Mouse (Mus musculus) MEL (cell line): ENCODE results near the gene Dhx40. TPM values are rescaled to one million over a fixed set of nuclear protein-coding genes. Genes with fewer than 3 reads are reported as not detected.

Source experiments
- DNase-seq: peaks from one replicate; pipeline ENCODE4 v3.0.0; 2011; ENCODE audit warnings: low read depth, low spot score
- H3K27ac ChIP-seq: 2 replicates; pipeline ENCODE4 v1.5.1; 2012; ENCODE audit warnings: low read depth, mild to moderate bottlenecking, control low read depth, low read length, moderate library complexity; ENCODE audit not compliant: control insufficient read depth
- H3K27me3 ChIP-seq, 2 experiments: fragments of 150-350 bp in 1 of 2; sonication (generic) in 1 of 2; 2 replicates each; pipeline ENCODE4 v1.6.1; 2012; ENCODE audit warnings: low read length in 2 of 2, mild to moderate bottlenecking in 2 of 2, improper control_type of control experiment in 1 of 2, moderate library complexity in 1 of 2; ENCODE audit not compliant: insufficient read depth in 2 of 2, control insufficient read depth in 1 of 2
- H3K36me3 ChIP-seq, 2 experiments: 2 replicates each; pipeline ENCODE4 v1.6.1; 2012 to 2014; ENCODE audit warnings: low read length in 2 of 2, improper control_type of control experiment in 1 of 2, inconsistent platforms in 1 of 2, mild to moderate bottlenecking in 1 of 2; ENCODE audit not compliant: insufficient read depth in 2 of 2, control insufficient read depth in 1 of 2
- H3K4me1 ChIP-seq, 2 experiments: fragments of 150-350 bp in 1 of 2; sonication (generic) in 1 of 2; 2 replicates each; pipeline ENCODE4 v1.6.1; 2012; ENCODE audit warnings: low read length in 2 of 2, improper control_type of control experiment in 1 of 2, mild to moderate bottlenecking in 1 of 2; ENCODE audit not compliant: insufficient read depth in 2 of 2, control insufficient read depth in 1 of 2
- H3K4me3 ChIP-seq, 2 experiments: fragments of 150-350 bp in 1 of 2; sonication (generic) in 1 of 2; 2 replicates each; pipeline ENCODE4 v1.5.1; 2012; ENCODE audit warnings: low read depth in 2 of 2, low read length in 2 of 2, mild to moderate bottlenecking in 2 of 2, moderate library complexity in 2 of 2, control low read depth in 1 of 2, improper control_type of control experiment in 1 of 2; ENCODE audit not compliant: control insufficient read depth in 1 of 2, insufficient read depth in 1 of 2
- H3K79me2 ChIP-seq: 2 replicates; pipeline ENCODE4 v1.6.1; 2012; ENCODE audit warnings: mild to moderate bottlenecking, low read length, moderate library complexity; ENCODE audit not compliant: control insufficient read depth, poor library complexity, insufficient read depth
- H3K9ac ChIP-seq: 2 replicates; pipeline ENCODE4 v1.6.1; 2012; ENCODE audit warnings: low read depth, mild to moderate bottlenecking, control low read depth, low read length, moderate library complexity; ENCODE audit not compliant: control insufficient read depth, poor library complexity, severe bottlenecking
- H3K9me3 ChIP-seq: fragments of 150-350 bp; sonication (generic); replicated peaks from 2 replicates; pipeline ENCODE4 v1.6.1; 2012; ENCODE audit warnings: mild to moderate bottlenecking, low read length, improper control_type of control experiment, moderate library complexity; ENCODE audit not compliant: insufficient read depth
- CTCF ChIP-seq, 3 experiments: IDR thresholded peaks in 2 of 3; conservative IDR thresholded peaks in 1 of 3; 2 replicates each; pipeline ENCODE4 v1.5.1; 2011 to 2012; ENCODE audit warnings: low read length in 3 of 3, low read depth in 2 of 3, mild to moderate bottlenecking in 2 of 3, improper control_type of control experiment in 1 of 3, inconsistent platforms in 1 of 3, mixed read lengths in 1 of 3, moderate library complexity in 1 of 3; ENCODE audit not compliant: control insufficient read depth in 1 of 3, insufficient read depth in 1 of 3, poor library complexity in 1 of 3, severe bottlenecking in 1 of 3
- E2F4 ChIP-seq: IDR thresholded peaks from 2 replicates; pipeline ENCODE4 v1.6.1; 2011; ENCODE audit warnings: low read depth, low read length, improper control_type of control experiment, borderline replicate concordance
- ELF1 ChIP-seq: IDR thresholded peaks from 2 replicates; pipeline ENCODE4 v1.6.1; 2014; ENCODE audit warnings: low read depth, mild to moderate bottlenecking, inconsistent platforms, low read length, improper control_type of control experiment, moderate library complexity
- EP300 ChIP-seq, 2 experiments: IDR thresholded peaks; 2 replicates each; pipeline ENCODE4 v1.6.1; 2011; ENCODE audit warnings: improper control_type of control experiment in 2 of 2, low read length in 2 of 2, low read depth in 1 of 2, mild to moderate bottlenecking in 1 of 2
- ETS1 ChIP-seq: IDR thresholded peaks from 2 replicates; pipeline ENCODE4 v1.6.1; 2012; ENCODE audit warnings: low read depth, mild to moderate bottlenecking, inconsistent platforms, low read length, improper control_type of control experiment, moderate library complexity
- GATA1 ChIP-seq: IDR thresholded peaks from 2 replicates; pipeline ENCODE4 v1.6.1; 2011; ENCODE audit warnings: low read depth, low read length, improper control_type of control experiment
- HCFC1 ChIP-seq: IDR thresholded peaks from 2 replicates; pipeline ENCODE4 v1.6.1; 2012; ENCODE audit warnings: low read depth, mild to moderate bottlenecking, inconsistent platforms, low read length, improper control_type of control experiment, moderate library complexity
- JUND ChIP-seq: IDR thresholded peaks from 2 replicates; pipeline ENCODE4 v1.6.1; 2011; ENCODE audit warnings: low read depth, mild to moderate bottlenecking, improper control_type of control experiment, low read length
- KAT2A ChIP-seq: conservative IDR thresholded peaks from 2 replicates; pipeline ENCODE4 v1.6.1; 2012; ENCODE audit warnings: low read depth, low read length, improper control_type of control experiment, inconsistent platforms
- MAFK ChIP-seq: IDR thresholded peaks from 2 replicates; pipeline ENCODE4 v1.6.1; 2011; ENCODE audit warnings: low read depth, mild to moderate bottlenecking, low read length, improper control_type of control experiment, borderline replicate concordance
- MAZ ChIP-seq: IDR thresholded peaks from 2 replicates; pipeline ENCODE4 v1.6.1; 2012; ENCODE audit warnings: low read depth, mild to moderate bottlenecking, inconsistent platforms, low read length, improper control_type of control experiment
- MEF2A ChIP-seq: IDR thresholded peaks from 2 replicates; pipeline ENCODE4 v1.6.1; 2014; ENCODE audit warnings: low read depth, mild to moderate bottlenecking, inconsistent platforms, low read length, improper control_type of control experiment; ENCODE audit not compliant: poor library complexity, insufficient replicate concordance, severe bottlenecking; ENCODE audit errors: extremely low read depth
- MXI1 ChIP-seq: IDR thresholded peaks from 2 replicates; pipeline ENCODE4 v1.6.1; 2011; ENCODE audit warnings: mild to moderate bottlenecking, low read depth, low read length, improper control_type of control experiment
- MYB ChIP-seq: IDR thresholded peaks from 2 replicates; pipeline ENCODE4 v1.6.1; 2011; ENCODE audit warnings: mild to moderate bottlenecking, low read depth, low read length, improper control_type of control experiment
- MYC ChIP-seq: IDR thresholded peaks from 2 replicates; pipeline ENCODE4 v1.6.1; 2011; ENCODE audit warnings: low read depth, mild to moderate bottlenecking, low read length, improper control_type of control experiment, moderate library complexity
- NELFE ChIP-seq: IDR thresholded peaks from 2 replicates; pipeline ENCODE4 v1.6.1; 2011; ENCODE audit warnings: low read depth, low read length, improper control_type of control experiment
- POLR2A ChIP-seq, 2 experiments: IDR thresholded peaks; 2 replicates each; pipeline ENCODE4 v1.6.1; 2011 to 2012; ENCODE audit warnings: low read length in 2 of 2, mild to moderate bottlenecking in 2 of 2, control low read depth in 1 of 2, improper control_type of control experiment in 1 of 2, low read depth in 1 of 2, moderate library complexity in 1 of 2; ENCODE audit not compliant: control insufficient read depth in 1 of 2, insufficient read depth in 1 of 2, poor library complexity in 1 of 2
- POLR2AphosphoS2 ChIP-seq: IDR thresholded peaks from 2 replicates; pipeline ENCODE4 v1.6.1; 2011; ENCODE audit warnings: low read length, improper control_type of control experiment
- POLR2AphosphoS5 ChIP-seq: IDR thresholded peaks from 2 replicates; pipeline ENCODE4 v1.6.1; 2012; ENCODE audit warnings: low read depth, borderline replicate concordance, mild to moderate bottlenecking, inconsistent platforms, low read length, moderate library complexity, mixed read lengths
- RAD21 ChIP-seq: IDR thresholded peaks from 2 replicates; pipeline ENCODE4 v1.6.1; 2011; ENCODE audit warnings: mild to moderate bottlenecking, low read depth, low read length, improper control_type of control experiment
- RCOR1 ChIP-seq: IDR thresholded peaks from 2 replicates; pipeline ENCODE4 v1.6.1; 2012; ENCODE audit warnings: low read depth, mild to moderate bottlenecking, inconsistent platforms, low read length, improper control_type of control experiment
- TAL1 ChIP-seq: IDR thresholded peaks from 2 replicates; pipeline ENCODE4 v1.6.1; 2012; ENCODE audit warnings: mild to moderate bottlenecking, inconsistent platforms, low read length, moderate library complexity, mixed read lengths
- TBP ChIP-seq: IDR thresholded peaks from 2 replicates; pipeline ENCODE4 v1.8.0; 2011; ENCODE audit warnings: low read depth, low read length, improper control_type of control experiment
- TCF12 ChIP-seq: IDR thresholded peaks from 2 replicates; pipeline ENCODE4 v1.6.1; 2014; ENCODE audit warnings: low read depth, mild to moderate bottlenecking, inconsistent platforms, low read length, improper control_type of control experiment, moderate library complexity
- UBTF ChIP-seq: IDR thresholded peaks from 2 replicates; pipeline ENCODE4 v1.6.1; 2012; ENCODE audit warnings: low read depth, mild to moderate bottlenecking, inconsistent platforms, low read length, improper control_type of control experiment, moderate library complexity, borderline replicate concordance; ENCODE audit not compliant: insufficient read depth
- USF1 ChIP-seq: IDR thresholded peaks from 2 replicates; pipeline ENCODE4 v1.6.1; 2014; ENCODE audit warnings: low read depth, mild to moderate bottlenecking, inconsistent platforms, low read length, improper control_type of control experiment, moderate library complexity
- USF2 ChIP-seq, 2 experiments: IDR thresholded peaks; 2 replicates each; pipeline ENCODE4 v1.6.1; 2011 to 2012; ENCODE audit warnings: improper control_type of control experiment in 2 of 2, low read length in 2 of 2, borderline replicate concordance in 1 of 2, inconsistent platforms in 1 of 2, low read depth in 1 of 2, mild to moderate bottlenecking in 1 of 2; ENCODE audit not compliant: insufficient read depth in 1 of 2
- ZMIZ1 ChIP-seq: IDR thresholded peaks from 2 replicates; pipeline ENCODE4 v1.6.1; 2012; ENCODE audit warnings: low read depth, mild to moderate bottlenecking, inconsistent platforms, low read length, improper control_type of control experiment, moderate library complexity
- ZNF384 ChIP-seq: IDR thresholded peaks from 2 replicates; pipeline ENCODE4 v1.6.1; 2012; ENCODE audit warnings: low read depth, mild to moderate bottlenecking, inconsistent platforms, low read length, improper control_type of control experiment
- polyA plus RNA-seq, 2 experiments: library from polyadenylated mRNA; stranded (reverse) in 1 of 2; unstranded in 1 of 2; fragments of >175 nt in 1 of 2; fragments of >200 nt in 1 of 2; gene quantifications; 2 replicates each; pipeline versions ENCODE4 v1.2.1 to v1.2.4; 2012; ENCODE audit warnings: low replicate concordance in 2 of 2, low read depth in 1 of 2; ENCODE audit not compliant: insufficient read length in 2 of 2, insufficient read depth in 1 of 2, missing spikeins in 1 of 2
- total RNA-seq: library from RNA; depleted of rRNA; stranded (reverse); fragments of 300-350 nt; gene quantifications from 2 replicates; pipeline ENCODE4 v1.2.3, GENCODE M21; 2012

Gene Dhx40
- total and polyA plus RNA-seq, 3 experiments: 10.1 to 16.1 TPM; not detected in 1

- no peaks in the 10 kb centered on the region for H3K9me3 ChIP-seq
- no peak for DNase-seq
- H3K27me3 ChIP-seq: no peaks in the 10 kb centered on the region
- TF ChIP-seq MAFK: peak; percentile 94
- TF ChIP-seq MXI1: no peak
- no peak overlapping the region for H3K27ac ChIP-seq
- H3K4me3 ChIP-seq: no peak overlapping the region
- no peak overlapping the region for H3K9ac ChIP-seq
- H3K36me3 ChIP-seq: peaks cover 16 to 79% of the 10 kb centered on the region in 2 experiments
- peaks cover 73% of the 10 kb centered on the region for H3K79me2 ChIP-seq
- peaks cover 30 to 58% of the 10 kb centered on the region in 2 experiments for H3K4me1 ChIP-seq
Measured at GRCm38 (mm10) chr11:86745634-86746404, 61.7 kb downstream of the Dhx40 start.

DNA sequence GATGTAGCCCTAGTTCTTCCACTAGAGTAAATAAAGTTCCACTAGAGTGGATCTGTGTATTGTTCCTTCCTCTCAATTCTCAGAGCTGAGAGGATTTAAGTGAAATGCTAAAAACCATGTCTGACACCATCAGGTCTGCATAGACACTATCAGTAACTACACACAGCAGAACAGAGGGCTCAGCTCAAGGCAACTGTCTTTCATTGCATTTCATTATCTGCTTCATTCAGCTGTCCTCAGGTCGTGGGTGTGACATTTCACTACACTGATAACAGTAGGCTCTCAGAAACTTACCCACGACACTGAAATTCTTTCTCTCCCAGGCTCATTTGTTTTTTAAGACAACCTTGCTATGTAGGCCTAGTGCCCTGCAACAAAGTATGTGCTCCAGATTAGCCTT lies 64.9 kb downstream of the Dhx40 start:
- H3K9ac ChIP-seq: peak overlapping the region; percentile 43; the same call in 1 of the 2 replicates
- peak overlapping the region; percentile 80 for H3K27ac ChIP-seq
- DNase-seq: peak; percentile 99
- TF ChIP-seq USF1 (no peak), RCOR1 (peak; percentile 93), JUND (peak; percentile 67), EP300 (IDR thresholded peaks at IDR 0.05; ENCODE audit: low read depth in 1 of 2, low read length in 2 of 2) (peak; percentile 100), MEF2A (0 out of 2 replicates have a peak, but pooled peaks have one; percentile 38), MYB (peak; percentile 89), MAZ (no peak), TBP (peak; percentile 58), HCFC1 (no peak), POLR2A (IDR thresholded peaks at IDR 0.05; ENCODE audit: control insufficient read depth in 1 of 2, insufficient read depth in 1 of 2, low read depth in 1 of 2, low read length in 2 of 2, poor library complexity in 1 of 2) (peak in 1 of 2 experiments; percentile 52; a peak in 2 of 4 replicates), TCF12 (peak; percentile 100), POLR2AphosphoS5 (no peak), E2F4 (no peak; the same call in 1 of the 2 replicates), MAFK (peak; percentile 71; the same call in 1 of the 2 replicates), ETS1 (peak; percentile 99), UBTF (0 out of 2 replicates have a peak, but pooled peaks have one; percentile 2), NELFE (no peak), KAT2A (no peak), ZNF384 (no peak; the same call in 1 of the 2 replicates), GATA1 (peak; percentile 100), ELF1 (no peak), POLR2AphosphoS2 (no peak), MYC (0 out of 2 replicates have a peak, but pooled peaks have one; percentile 38), RAD21 (no peak), ZMIZ1 (peak; percentile 74; the same call in 1 of the 2 replicates), CTCF (IDR thresholded peaks at IDR 0.05 in 2 of 3, conservative IDR thresholded peaks at IDR 0.05 in 1 of 3; ENCODE audit: control insufficient read depth in 1 of 3, insufficient read depth in 1 of 3, low read depth in 2 of 3, low read length in 3 of 3, poor library complexity in 1 of 3, severe bottlenecking in 1 of 3) (no peak), USF2 (IDR thresholded peaks at IDR 0.05; ENCODE audit: borderline replicate concordance in 1 of 2, insufficient read depth in 1 of 2, low read depth in 1 of 2, low read length in 2 of 2) (no peak), TAL1 (peak; percentile 100)

More for the DNA sequence above, 64.9 kb downstream of the Dhx40 start:
- Histone ChIP-seq H3K9me3 (no peaks in the 10 kb centered on the region), H3K36me3 (peaks cover 11 to 86% of the 10 kb centered on the region in 2 experiments), H3K4me3 (no peak overlapping the region; a peak in 1 of 4 replicates), H3K27me3 (no peaks in the 10 kb centered on the region), H3K79me2 (peaks cover 70% of the 10 kb centered on the region), H3K4me1 (peaks cover 42 to 59% of the 10 kb centered on the region in 2 experiments)
